Mouse (Mus musculus): ENCODE results near the gene Fan1.

- TF ChIP-seq POLR2A (IDR thresholded peaks at IDR 0.05; ENCODE audit: borderline replicate concordance, extremely low read depth, low read depth, low read length) (no peak), CTCF (IDR thresholded peaks at IDR 0.05; ENCODE audit: insufficient read depth, low read length) (no peak)
These were observed 42.6 kb downstream of the Fan1 start for GRCm38 (mm10) chr7:64331309-64331708.

Measured in lung, adult 2 months (tissue).